Mouse (Mus musculus): ENCODE results near the gene Spsb1. TPM values are rescaled to one million over a fixed set of nuclear protein-coding genes. Genes with fewer than 3 reads are reported as not detected.

Spsb1 gene
- polyA plus RNA-seq, 1 experiment from 2014 or later = 7.5 TPM

DNA sequence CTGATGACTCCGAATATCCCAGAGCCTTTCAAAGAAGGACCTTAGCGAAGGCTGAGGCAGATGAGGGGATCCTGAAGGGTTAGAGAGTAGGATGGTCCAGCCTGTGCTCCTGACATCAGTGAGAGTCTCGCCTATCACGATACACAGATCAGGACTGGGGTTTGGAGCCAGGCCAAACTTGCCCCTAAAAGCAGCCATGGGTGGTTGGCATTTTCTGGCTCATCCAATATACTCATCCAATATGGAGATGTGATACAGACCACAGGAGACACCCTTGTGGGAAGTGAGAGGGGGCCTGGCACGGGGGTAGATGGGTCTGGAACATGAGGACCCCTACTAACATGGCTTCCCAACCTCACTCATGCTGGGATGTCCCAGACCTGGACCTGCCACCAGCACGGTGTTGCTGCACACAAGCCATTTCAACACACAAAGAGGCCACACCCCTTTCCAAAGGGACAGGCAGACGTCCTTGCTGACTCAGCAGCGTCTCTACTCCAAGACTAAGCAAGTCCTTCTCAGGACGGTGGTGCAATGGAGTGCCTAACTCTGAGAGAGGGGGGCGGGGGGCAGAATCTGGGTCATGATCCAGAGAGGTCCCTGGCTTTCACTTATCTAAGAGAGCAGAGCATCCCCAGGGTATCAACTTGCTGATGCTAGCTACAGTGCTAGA lies 49.4 kb downstream of the Spsb1 start:
- H3K4me3 ChIP-seq (ENCODE audit: low read depth, low read length) = no peak overlapping the region
- no peaks in the 10 kb centered on the region for H3K9me3 ChIP-seq (ENCODE audit: control insufficient read depth, low read length)
- DNase-seq (ENCODE audit: low spot score, missing footprints) (no peak), ATAC-seq (ENCODE audit: low FRiP score) (no peak)
- no peaks in the 10 kb centered on the region for H3K27me3 ChIP-seq (ENCODE audit: control insufficient read depth, insufficient read depth, low read length)
- no peak overlapping the region for H3K9ac ChIP-seq (ENCODE audit: low read length)
- no peak overlapping the region for H3K4me2 ChIP-seq
- no peaks in the 10 kb centered on the region for H3K36me3 ChIP-seq (ENCODE audit: control insufficient read depth, insufficient read depth, low read length)
- 94% methylated on average over 10 of the region's 10 CpGs for WGBS
- H3K27ac ChIP-seq (ENCODE audit: low read depth, low read length) = no peak overlapping the region
- peaks cover 2% of the 10 kb centered on the region for H3K4me1 ChIP-seq (ENCODE audit: control insufficient read depth, insufficient read depth, low read length)

DNA sequence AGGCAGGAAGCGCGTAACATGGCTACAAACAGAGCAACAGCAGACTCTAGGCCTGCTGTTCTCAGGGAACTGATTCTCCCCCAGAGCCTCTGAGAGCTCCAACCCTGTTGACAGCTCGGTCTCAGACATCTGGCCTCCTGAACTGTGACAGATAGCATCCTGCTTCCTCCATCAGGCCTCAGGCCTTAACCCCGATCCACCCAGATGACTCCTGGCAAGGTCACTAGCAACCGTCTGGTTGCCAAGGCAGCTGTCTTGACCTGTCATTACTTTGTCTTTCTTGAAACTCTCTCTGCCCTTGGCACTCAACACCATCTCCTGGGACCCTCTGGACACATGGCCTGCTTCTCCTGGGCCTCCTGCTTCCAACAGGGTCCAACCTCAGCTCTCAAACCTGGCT lies 51.8 kb downstream of the Spsb1 start:
- H3K9me3 ChIP-seq (ENCODE audit: control insufficient read depth, low read length) = no peaks in the 10 kb centered on the region
- ATAC-seq (ENCODE audit: low FRiP score) (no peak), DNase-seq (ENCODE audit: low spot score, missing footprints) (no peak)
- H3K27me3 ChIP-seq (ENCODE audit: control insufficient read depth, insufficient read depth, low read length) = no peaks in the 10 kb centered on the region
- no peaks in the 10 kb centered on the region; the same call in 1 of the 2 replicates for H3K4me1 ChIP-seq (ENCODE audit: control insufficient read depth, insufficient read depth, low read length)
- H3K4me3 ChIP-seq (ENCODE audit: low read depth, low read length) = no peak overlapping the region
- no peak overlapping the region for H3K9ac ChIP-seq (ENCODE audit: low read length)
- H3K4me2 ChIP-seq = no peak overlapping the region
- no peaks in the 10 kb centered on the region for H3K36me3 ChIP-seq (ENCODE audit: control insufficient read depth, insufficient read depth, low read length)
- H3K27ac ChIP-seq (ENCODE audit: low read depth, low read length) = no peak overlapping the region
- 70% methylated on average over 5 of the region's 5 CpGs for WGBS

DNA sequence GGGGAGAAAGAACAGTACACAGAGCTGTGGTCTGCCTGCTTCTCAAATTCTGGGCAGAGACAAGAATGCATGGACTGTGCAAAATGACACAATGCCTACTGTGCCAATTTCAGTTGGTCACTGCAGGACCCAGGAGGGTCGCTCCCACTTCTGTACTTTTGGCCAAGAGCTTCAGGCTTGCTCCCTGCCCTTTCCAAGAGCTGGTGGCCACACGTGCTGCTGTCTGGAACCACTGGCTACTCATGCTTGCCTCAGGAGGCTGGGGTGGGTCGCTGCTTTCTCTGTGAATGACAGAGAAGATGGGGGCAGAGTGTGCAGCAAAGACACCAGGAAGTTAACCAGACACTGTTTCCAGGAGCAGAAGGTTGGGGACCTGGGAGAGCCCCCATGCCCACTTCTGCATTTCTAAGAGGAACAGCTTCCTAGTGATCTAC lies 53.5 kb downstream of the Spsb1 start:
- DNase-seq (ENCODE audit: low spot score, missing footprints) = no peak
- H3K4me1 ChIP-seq (ENCODE audit: control insufficient read depth, insufficient read depth, low read length) = no peaks in the 10 kb centered on the region
- no peak overlapping the region for H3K9ac ChIP-seq (ENCODE audit: low read length)
- no peak overlapping the region for H3K4me2 ChIP-seq
- no peaks in the 10 kb centered on the region for H3K27me3 ChIP-seq (ENCODE audit: control insufficient read depth, insufficient read depth, low read length)
- H3K9me3 ChIP-seq (ENCODE audit: control insufficient read depth, low read length) = no peaks in the 10 kb centered on the region
- no peak for ATAC-seq (ENCODE audit: low FRiP score)
- H3K4me3 ChIP-seq (ENCODE audit: low read depth, low read length) = no peak overlapping the region
- WGBS = 79% methylated on average over 3 of the region's 3 CpGs
- no peaks in the 10 kb centered on the region for H3K36me3 ChIP-seq (ENCODE audit: control insufficient read depth, insufficient read depth, low read length)
- H3K27ac ChIP-seq (ENCODE audit: low read depth, low read length) = no peak overlapping the region

DNA sequence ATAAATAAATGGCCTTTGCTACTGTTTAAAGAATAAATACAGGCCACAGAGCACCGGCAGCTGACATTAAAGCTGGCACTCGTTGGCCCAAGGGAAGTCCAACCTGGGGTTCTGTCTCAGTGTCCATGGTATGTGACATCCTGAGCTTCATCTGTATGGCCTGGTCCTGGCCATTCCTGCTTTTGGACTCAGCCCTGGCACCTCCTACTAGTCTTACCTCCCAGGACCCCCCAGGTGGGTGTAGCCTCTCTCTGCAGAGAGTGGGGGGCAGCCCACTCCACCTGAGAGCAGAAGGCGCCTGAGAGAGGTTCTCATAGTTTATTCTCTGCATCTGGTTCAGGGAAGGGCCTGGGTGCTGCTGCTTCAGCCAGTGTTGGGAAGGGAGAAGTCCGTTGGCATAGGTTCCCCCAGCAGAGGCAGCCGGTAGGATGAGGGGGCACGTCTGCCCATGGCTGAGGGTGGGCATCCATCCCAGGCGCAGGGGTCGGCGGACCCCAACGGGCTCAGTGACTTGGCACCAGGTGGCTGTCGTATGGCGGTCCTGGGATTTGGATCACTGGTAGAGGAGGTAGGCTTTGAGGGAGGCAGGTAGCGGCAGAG lies 57.1 kb downstream of the Spsb1 start:
- Histone ChIP-seq H3K9ac (ENCODE audit: low read length) (no peak overlapping the region), H3K36me3 (ENCODE audit: control insufficient read depth, insufficient read depth, low read length) (no peaks in the 10 kb centered on the region), H3K9me3 (ENCODE audit: control insufficient read depth, low read length) (no peaks in the 10 kb centered on the region), H3K27me3 (ENCODE audit: control insufficient read depth, insufficient read depth, low read length) (no peaks in the 10 kb centered on the region), H3K4me3 (ENCODE audit: low read depth, low read length) (no peak overlapping the region), H3K4me1 (ENCODE audit: control insufficient read depth, insufficient read depth, low read length) (peaks cover 2% of the 10 kb centered on the region; the same call in 1 of the 2 replicates), H3K4me2 (no peak overlapping the region), H3K27ac (ENCODE audit: low read depth, low read length) (no peak overlapping the region)
- ATAC-seq (ENCODE audit: low FRiP score) (no peak), DNase-seq (ENCODE audit: low spot score, missing footprints) (no peak)
- WGBS = 90% methylated on average over 13 of the region's 13 CpGs

DNA sequence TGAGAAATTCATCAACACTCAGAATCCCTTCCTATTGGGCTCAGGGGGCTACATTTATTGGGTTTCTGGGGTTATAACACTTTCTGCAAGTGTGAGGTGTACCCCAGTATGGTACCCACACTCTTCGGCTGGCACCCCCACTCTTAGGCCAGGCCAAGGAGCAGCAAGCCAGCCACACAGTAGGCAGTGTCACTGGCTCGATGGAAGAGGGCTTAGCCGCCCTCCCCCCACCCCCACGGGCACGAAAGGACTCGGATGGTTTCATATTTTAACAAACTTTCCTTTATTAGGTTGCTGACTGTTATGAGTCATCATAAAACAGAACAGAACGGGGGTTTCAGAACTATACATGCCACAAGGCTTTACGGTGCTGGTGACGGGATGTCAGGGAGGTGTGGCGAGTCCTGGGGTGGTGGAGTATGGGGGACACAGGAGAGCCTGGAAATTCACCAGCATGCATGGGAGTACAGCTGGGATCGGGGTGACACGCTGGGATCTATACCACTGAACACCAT lies 58.8 kb downstream of the Spsb1 start:
- DNase-seq (ENCODE audit: low spot score, missing footprints) (no peak), ATAC-seq (ENCODE audit: low FRiP score) (no peak)
- H3K9ac ChIP-seq (ENCODE audit: low read length) = no peak overlapping the region
- no peak overlapping the region for H3K4me2 ChIP-seq
- WGBS = 79% methylated on average over 12 of the region's 12 CpGs
- H3K9me3 ChIP-seq (ENCODE audit: control insufficient read depth, low read length) = no peaks in the 10 kb centered on the region
- peaks cover 2% of the 10 kb centered on the region; the same call in 1 of the 2 replicates for H3K4me1 ChIP-seq (ENCODE audit: control insufficient read depth, insufficient read depth, low read length)
- no peak overlapping the region for H3K27ac ChIP-seq (ENCODE audit: low read depth, low read length)
- no peak overlapping the region for H3K4me3 ChIP-seq (ENCODE audit: low read depth, low read length)
- no peaks in the 10 kb centered on the region for H3K27me3 ChIP-seq (ENCODE audit: control insufficient read depth, insufficient read depth, low read length)
- no peaks in the 10 kb centered on the region for H3K36me3 ChIP-seq (ENCODE audit: control insufficient read depth, insufficient read depth, low read length)

DNA sequence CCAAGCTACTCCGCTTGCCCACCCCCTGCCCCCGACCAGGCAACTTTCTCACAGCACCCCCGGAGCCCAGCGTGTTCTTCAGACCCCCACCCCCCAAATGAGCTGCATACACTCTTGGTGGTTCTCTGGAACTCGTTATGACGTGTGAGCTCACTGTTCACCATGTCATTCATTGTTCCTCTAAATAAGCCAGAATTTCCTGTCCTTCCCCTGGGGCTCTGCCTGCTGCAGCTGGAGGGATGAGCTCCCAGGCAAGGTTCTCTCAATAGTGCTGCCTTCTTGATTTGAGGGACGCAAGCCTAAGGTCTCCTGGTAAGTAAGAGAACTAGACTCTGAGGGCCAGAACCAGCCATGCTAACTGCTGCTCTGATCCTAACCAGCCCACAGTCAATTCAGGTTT lies 59.6 kb downstream of the Spsb1 start:
- Histone ChIP-seq H3K4me3 (ENCODE audit: low read depth, low read length) (no peak overlapping the region), H3K27ac (ENCODE audit: low read depth, low read length) (no peak overlapping the region), H3K4me2 (no peak overlapping the region), H3K36me3 (ENCODE audit: control insufficient read depth, insufficient read depth, low read length) (no peaks in the 10 kb centered on the region), H3K4me1 (ENCODE audit: control insufficient read depth, insufficient read depth, low read length) (peaks cover 2% of the 10 kb centered on the region; the same call in 1 of the 2 replicates), H3K9ac (ENCODE audit: low read length) (no peak overlapping the region), H3K27me3 (ENCODE audit: control insufficient read depth, insufficient read depth, low read length) (no peaks in the 10 kb centered on the region), H3K9me3 (ENCODE audit: control insufficient read depth, low read length) (no peaks in the 10 kb centered on the region)
- WGBS = 73% methylated on average over 7 of the region's 7 CpGs
- DNase-seq (ENCODE audit: low spot score, missing footprints) = no peak
- no peak for ATAC-seq (ENCODE audit: low FRiP score)

DNA sequence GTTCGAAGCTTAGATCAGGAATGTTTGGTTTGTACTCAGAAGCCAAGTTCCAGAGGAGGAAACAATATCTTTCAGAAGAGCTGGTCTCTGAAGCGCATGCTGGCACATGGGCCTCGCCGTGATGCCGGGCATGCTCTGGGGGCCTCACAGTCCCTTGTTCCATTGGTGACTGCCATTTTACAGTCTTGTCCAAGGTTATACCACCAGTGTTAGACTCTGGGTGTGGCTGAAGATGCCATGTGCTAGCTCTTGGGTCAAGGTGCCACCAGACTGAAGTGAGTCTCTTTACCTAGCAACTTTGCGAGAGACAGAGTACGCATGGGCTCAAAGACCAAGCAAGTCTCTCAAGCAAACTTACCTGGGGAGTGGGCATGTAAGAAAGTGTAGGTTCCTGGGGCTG lies 60.5 kb downstream of the Spsb1 start:
- Histone ChIP-seq H3K36me3 (ENCODE audit: control insufficient read depth, insufficient read depth, low read length) (no peaks in the 10 kb centered on the region), H3K4me3 (ENCODE audit: low read depth, low read length) (no peak overlapping the region), H3K4me2 (no peak overlapping the region), H3K4me1 (ENCODE audit: control insufficient read depth, insufficient read depth, low read length) (peaks cover 2% of the 10 kb centered on the region; the same call in 1 of the 2 replicates), H3K27ac (ENCODE audit: low read depth, low read length) (no peak overlapping the region), H3K9me3 (ENCODE audit: control insufficient read depth, low read length) (no peaks in the 10 kb centered on the region), H3K27me3 (ENCODE audit: control insufficient read depth, insufficient read depth, low read length) (no peaks in the 10 kb centered on the region), H3K9ac (ENCODE audit: low read length) (no peak overlapping the region)
- 94% methylated on average over 7 of the region's 7 CpGs for WGBS
- DNase-seq (ENCODE audit: low spot score, missing footprints) (no peak), ATAC-seq (ENCODE audit: low FRiP score) (no peak)

DNA sequence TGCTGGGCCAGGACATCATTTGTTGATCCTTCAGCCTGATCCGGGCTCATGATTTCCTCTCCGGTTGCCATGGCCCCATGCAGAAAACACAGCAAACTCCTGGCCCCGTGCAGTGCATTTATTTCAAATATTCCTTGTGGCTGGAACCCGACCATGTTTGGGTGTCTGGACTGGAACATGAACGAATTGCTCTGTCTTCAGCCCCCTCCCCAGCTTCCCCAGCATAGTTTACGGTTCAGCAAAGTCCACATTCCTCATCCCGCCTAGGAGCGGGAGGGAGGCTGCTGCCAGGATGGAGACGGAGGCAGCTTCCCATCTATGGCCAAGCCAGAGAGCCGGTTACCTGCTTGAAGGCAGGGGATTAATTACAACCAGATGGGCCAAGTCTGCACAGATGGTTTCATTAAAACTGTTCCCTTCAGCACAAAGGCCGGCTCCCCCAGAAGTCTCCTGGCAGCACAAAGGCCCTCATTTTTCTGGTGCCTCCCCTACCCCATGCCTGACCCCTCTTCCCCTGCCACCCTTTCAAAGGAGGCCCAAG lies 61.2 kb downstream of the Spsb1 start:
- ATAC-seq (ENCODE audit: low FRiP score) = 0 out of 2 replicates have a peak, but pooled peaks have one; percentile 59
- WGBS = 52% methylated on average over 11 of the region's 11 CpGs
- H3K4me1 ChIP-seq (ENCODE audit: control insufficient read depth, insufficient read depth, low read length) = peaks cover 2% of the 10 kb centered on the region; the same call in 1 of the 2 replicates

More for the DNA sequence above, 61.2 kb downstream of the Spsb1 start:
- no peaks in the 10 kb centered on the region for H3K27me3 ChIP-seq (ENCODE audit: control insufficient read depth, insufficient read depth, low read length)
- H3K27ac ChIP-seq (ENCODE audit: low read depth, low read length) = no peak overlapping the region
- H3K4me2 ChIP-seq = no peak overlapping the region
- H3K4me3 ChIP-seq (ENCODE audit: low read depth, low read length) = no peak overlapping the region
- H3K36me3 ChIP-seq (ENCODE audit: control insufficient read depth, insufficient read depth, low read length) = no peaks in the 10 kb centered on the region
- H3K9me3 ChIP-seq (ENCODE audit: control insufficient read depth, low read length) = no peaks in the 10 kb centered on the region
- peak; percentile 91 for DNase-seq (ENCODE audit: low spot score, missing footprints)
- H3K9ac ChIP-seq (ENCODE audit: low read length) = no peak overlapping the region
